Mouse (Mus musculus) limb, embryonic 11.5 days (tissue): ENCODE results near the gene Actr3. TPM values are rescaled to one million over a fixed set of nuclear protein-coding genes. Genes with fewer than 3 reads are reported as not detected.

Experiments
- ATAC-seq: fragments of 200-750 bp; cut with Nextera tagmentation; 2 replicates; pipeline ENCODE4 v1.8.0; 2017; ENCODE audit warnings: low read depth; ENCODE audit not compliant: insufficient number of reproducible peaks, low FRiP score, low TSS enrichment
- DNase-seq: peaks from one replicate; pipeline ENCODE4 v3.0.0-alpha.2; 2015; ENCODE audit warnings: low spot score
- H3K27ac ChIP-seq: fragments of 300-500 bp; sonication (generic); replicated peaks from 2 replicates; pipeline ENCODE4 v1.5.1; 2014; ENCODE audit warnings: low read depth, mild to moderate bottlenecking, low read length
- H3K27me3 ChIP-seq: fragments of 300-500 bp; sonication (generic); 2 replicates; pipeline ENCODE4 v1.6.1; 2014; ENCODE audit warnings: mild to moderate bottlenecking, low read length, mixed read lengths; ENCODE audit not compliant: control insufficient read depth, insufficient read depth
- H3K36me3 ChIP-seq: fragments of 300-500 bp; sonication (generic); 2 replicates; pipeline ENCODE4 v1.6.1; 2014; ENCODE audit warnings: mild to moderate bottlenecking, low read length, moderate library complexity, mixed read lengths; ENCODE audit not compliant: control insufficient read depth, insufficient read depth
- H3K4me1 ChIP-seq: fragments of 300-500 bp; sonication (generic); 2 replicates; pipeline ENCODE4 v1.6.1; 2014; ENCODE audit warnings: low read length, mixed read lengths; ENCODE audit not compliant: control insufficient read depth, insufficient read depth
- H3K4me2 ChIP-seq: fragments of 300-500 bp; sonication (generic); 2 replicates; pipeline ENCODE4 v1.6.1; 2014; ENCODE audit warnings: low read depth, mild to moderate bottlenecking, moderate library complexity; ENCODE audit not compliant: severe bottlenecking
- H3K4me3 ChIP-seq: fragments of 300-500 bp; sonication (generic); 2 replicates; pipeline ENCODE4 v1.5.1; 2014; ENCODE audit warnings: low read depth, low read length
- H3K9ac ChIP-seq: fragments of 300-500 bp; sonication (generic); 2 replicates; pipeline ENCODE4 v1.6.1; 2014; ENCODE audit warnings: mild to moderate bottlenecking, low read length
- H3K9me3 ChIP-seq: fragments of 300-500 bp; sonication (generic); 2 replicates; pipeline ENCODE4 v1.6.1; 2016; ENCODE audit warnings: low read length; ENCODE audit not compliant: control insufficient read depth
- WGBS: fragments of 180-500 bp; shearing (Covaris S2); extraction: QIAGEN DNeasy Blood & Tissue Kit; methylation state at CpG from one replicate; pipeline ENCODE4 v1.1.7; 2014; 5-methylcytosine and 5-hydroxymethylcytosine counted together
- polyA plus RNA-seq: library from polyadenylated mRNA; unstranded; fragments of >200 nt; fragmentation: Nextera tagmentation; extraction: Ambion mirVana; gene quantifications from 2 replicates; pipeline ENCODE4 v1.2.1, GENCODE M21; 2014

The Actr3 gene
- polyA plus RNA-seq, 1 experiment from 2014 or later = 234 TPM

- Histone ChIP-seq H3K9me3 (no peaks in the 10 kb centered on the region), H3K36me3 (no peaks in the 10 kb centered on the region), H3K27me3 (no peaks in the 10 kb centered on the region), H3K27ac (no peak overlapping the region), H3K4me3 (no peak overlapping the region), H3K4me2 (no peak overlapping the region), H3K9ac (no peak overlapping the region), H3K4me1 (no peaks in the 10 kb centered on the region)
- 85% methylated on average over 4 of the region's 4 CpGs for WGBS
- DNase-seq = no peak
- no peak for ATAC-seq
Observed at GRCm38 (mm10) chr1:125470805-125471648, 35.5 kb upstream of the Actr3 start.

- DNase-seq (no peak), ATAC-seq (no peak)
- Histone ChIP-seq H3K4me3 (no peak overlapping the region), H3K4me1 (no peaks in the 10 kb centered on the region), H3K27ac (no peak overlapping the region), H3K4me2 (no peak overlapping the region), H3K27me3 (no peaks in the 10 kb centered on the region), H3K36me3 (no peaks in the 10 kb centered on the region), H3K9me3 (no peaks in the 10 kb centered on the region), H3K9ac (no peak overlapping the region)
- 87% methylated on average over 4 of the region's 4 CpGs for WGBS
Observed at GRCm38 (mm10) chr1:125467936-125468335, 32.4 kb upstream of the Actr3 start.

DNA sequence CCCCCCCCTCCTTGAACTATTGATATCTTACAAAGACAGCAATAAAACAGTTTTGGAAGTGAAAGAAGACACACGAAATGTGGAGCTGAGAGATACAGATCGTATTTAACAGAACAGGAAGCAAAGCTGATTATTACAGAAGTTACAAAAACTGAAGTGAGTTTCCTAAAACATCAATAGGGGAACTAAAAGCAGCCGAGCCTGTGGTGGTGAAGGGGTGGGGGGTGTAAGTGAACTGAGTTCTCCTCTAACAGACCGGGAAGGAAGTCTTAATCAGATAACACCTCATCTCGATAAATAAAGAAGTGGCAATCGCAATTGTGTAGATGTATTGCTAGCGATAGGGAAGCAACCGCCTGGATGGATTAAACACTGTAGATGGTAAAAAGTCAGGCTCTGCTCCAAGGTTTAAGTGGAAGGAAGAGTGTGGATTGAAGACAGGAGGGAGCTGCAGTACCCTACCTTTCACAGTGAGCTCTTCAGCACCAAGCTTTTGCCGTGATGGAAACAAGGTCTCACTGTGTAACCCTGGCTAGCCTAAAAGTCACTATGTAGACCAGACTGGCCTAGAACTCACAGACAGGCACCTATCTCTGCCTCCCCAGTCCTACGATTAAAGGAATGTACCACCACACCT is 31.2 kb upstream of the Actr3 start:
- no peak overlapping the region for H3K4me2 ChIP-seq
- H3K9ac ChIP-seq = no peak overlapping the region
- H3K27me3 ChIP-seq = no peaks in the 10 kb centered on the region
- ATAC-seq (no peak), DNase-seq (no peak)
- no peaks in the 10 kb centered on the region for H3K4me1 ChIP-seq
- no peak overlapping the region for H3K27ac ChIP-seq
- 80% methylated on average over 10 of the region's 10 CpGs for WGBS
- no peak overlapping the region for H3K4me3 ChIP-seq
- H3K9me3 ChIP-seq = no peaks in the 10 kb centered on the region
- H3K36me3 ChIP-seq = no peaks in the 10 kb centered on the region

- H3K9ac ChIP-seq = no peak overlapping the region
- no peaks in the 10 kb centered on the region for H3K27me3 ChIP-seq
- no peak overlapping the region for H3K4me3 ChIP-seq
- ATAC-seq (no peak), DNase-seq (no peak)
- WGBS = 91% methylated on average over 4 of the region's 4 CpGs
- no peaks in the 10 kb centered on the region for H3K4me1 ChIP-seq
- H3K27ac ChIP-seq = no peak overlapping the region
- no peaks in the 10 kb centered on the region for H3K36me3 ChIP-seq
- no peaks in the 10 kb centered on the region for H3K9me3 ChIP-seq
- no peak overlapping the region for H3K4me2 ChIP-seq
Observed at GRCm38 (mm10) chr1:125464011-125464410, 28.5 kb upstream of the Actr3 start.

- Histone ChIP-seq H3K27ac (no peak overlapping the region), H3K9me3 (no peaks in the 10 kb centered on the region), H3K27me3 (no peaks in the 10 kb centered on the region), H3K36me3 (no peaks in the 10 kb centered on the region), H3K4me3 (no peak overlapping the region), H3K4me1 (no peaks in the 10 kb centered on the region), H3K4me2 (no peak overlapping the region), H3K9ac (no peak overlapping the region)
- DNase-seq (no peak), ATAC-seq (no peak)
- 40% methylated on average over 2 of the region's 2 CpGs for WGBS
Observed at GRCm38 (mm10) chr1:125463349-125463748, 27.8 kb upstream of the Actr3 start.

DNA sequence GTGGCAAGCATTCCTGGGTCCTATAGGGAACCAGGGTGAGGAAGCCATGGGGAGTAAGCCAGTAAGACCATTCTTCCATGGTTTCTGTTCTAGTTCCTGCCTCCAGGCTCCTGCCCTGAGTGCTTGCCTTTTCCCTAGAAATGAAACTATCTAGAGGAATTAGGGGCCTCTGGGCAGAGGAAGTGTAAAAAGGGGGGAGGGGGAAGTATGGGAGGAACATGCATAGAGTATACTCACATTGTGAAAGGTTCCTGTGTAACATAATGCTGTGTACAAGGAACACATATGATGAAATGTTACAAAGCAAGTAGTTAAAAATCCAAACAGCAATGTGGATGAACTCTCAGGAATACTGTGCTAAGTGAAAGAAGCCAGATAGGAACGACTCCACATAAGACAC is 27.4 kb upstream of the Actr3 start:
- ATAC-seq = no peak
- no peak for DNase-seq
- Histone ChIP-seq H3K4me3 (no peak overlapping the region), H3K4me2 (no peak overlapping the region), H3K9me3 (no peaks in the 10 kb centered on the region), H3K9ac (no peak overlapping the region), H3K27me3 (no peaks in the 10 kb centered on the region), H3K27ac (no peak overlapping the region), H3K4me1 (no peaks in the 10 kb centered on the region), H3K36me3 (no peaks in the 10 kb centered on the region)
- WGBS = 57% methylated on average over 1 of the region's 1 CpGs

DNA sequence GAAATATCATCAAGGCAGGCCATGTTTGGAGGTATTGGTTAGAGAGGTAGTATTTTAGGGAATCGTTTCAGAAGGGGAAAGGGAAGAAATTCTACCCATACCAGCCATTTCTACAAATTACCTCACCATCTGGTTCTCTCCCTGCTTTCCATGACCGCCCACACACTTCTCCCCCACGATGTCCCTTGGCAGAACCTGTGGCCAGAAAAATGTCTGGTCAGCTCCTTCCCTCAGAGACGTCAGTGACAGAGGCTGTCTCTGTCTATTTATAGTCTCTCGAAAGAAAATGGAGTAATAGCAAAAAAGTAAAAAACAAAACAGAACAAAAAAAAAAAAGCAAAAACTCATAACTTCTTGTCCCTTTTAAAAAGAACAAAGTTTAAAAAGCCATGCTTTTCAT is 23.0 kb upstream of the Actr3 start:
- no peaks in the 10 kb centered on the region for H3K36me3 ChIP-seq
- no peak overlapping the region for H3K27ac ChIP-seq
- H3K4me3 ChIP-seq = no peak overlapping the region
- no peak overlapping the region for H3K4me2 ChIP-seq
- ATAC-seq = no peak
- DNase-seq = no peak
- 75% methylated on average over 5 of the region's 5 CpGs for WGBS
- H3K27me3 ChIP-seq = no peaks in the 10 kb centered on the region
- H3K9me3 ChIP-seq = no peaks in the 10 kb centered on the region
- H3K4me1 ChIP-seq = no peaks in the 10 kb centered on the region
- H3K9ac ChIP-seq = no peak overlapping the region

- no peak for ATAC-seq
- no peaks in the 10 kb centered on the region for H3K9me3 ChIP-seq
- 67% methylated on average over 2 of the region's 2 CpGs for WGBS
Observed at GRCm38 (mm10) chr1:125455128-125455527, 19.6 kb upstream of the Actr3 start.

More at GRCm38 (mm10) chr1:125455128-125455527, 19.6 kb upstream of the Actr3 start:
- H3K9ac ChIP-seq = no peak overlapping the region
- no peaks in the 10 kb centered on the region for H3K36me3 ChIP-seq
- H3K4me2 ChIP-seq = no peak overlapping the region
- no peaks in the 10 kb centered on the region for H3K4me1 ChIP-seq
- H3K4me3 ChIP-seq = no peak overlapping the region
- H3K27ac ChIP-seq = no peak overlapping the region
- DNase-seq = no peak
- no peaks in the 10 kb centered on the region for H3K27me3 ChIP-seq
